Mouse (Mus musculus): ENCODE measurements around the gene Htr2b. TPM values are rescaled to one million over a fixed set of nuclear protein-coding genes. Genes with fewer than 3 reads are reported as not detected.
A peak's percentile ranks its signal among the peaks of the same experiment; 100 is the strongest.

The Htr2b gene
- 0.22 and 0.40 TPM in 2 replicates for polyA plus RNA-seq (2012; rRNA removed)

GRCm38 (mm10) chr1:86111779-86112178 lies at the start of gene Htr2b:
Gene Htr2b, minus strand, starts transcription at chr1:86111970.
- no peak for DNase-seq (ENCODE audit: low spot score)

DNA sequence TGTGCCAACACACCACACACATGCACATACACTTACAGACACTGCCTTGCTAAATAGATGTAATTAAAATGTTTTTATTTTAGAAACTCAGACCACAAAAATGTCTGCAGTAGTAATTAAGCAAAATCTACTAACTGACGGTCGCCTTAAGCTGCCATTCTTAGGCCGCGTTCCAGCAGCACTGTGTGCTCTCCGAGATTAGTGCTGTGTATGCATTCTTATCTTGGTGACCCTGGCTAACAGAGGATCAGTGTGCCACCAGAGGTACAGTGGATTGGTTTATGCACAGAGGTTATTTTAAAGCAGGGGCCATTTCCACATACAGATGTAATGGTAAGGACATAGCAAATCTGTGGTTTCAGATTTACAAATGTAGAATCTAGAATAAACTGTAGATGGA lies 49.3 kb upstream of the Htr2b start:
- DNase-seq (ENCODE audit: low spot score), result no peak

GRCm38 (mm10) chr1:86160479-86160878 lies 48.7 kb upstream of the Htr2b start:
- no peak for DNase-seq (ENCODE audit: low spot score)

DNA sequence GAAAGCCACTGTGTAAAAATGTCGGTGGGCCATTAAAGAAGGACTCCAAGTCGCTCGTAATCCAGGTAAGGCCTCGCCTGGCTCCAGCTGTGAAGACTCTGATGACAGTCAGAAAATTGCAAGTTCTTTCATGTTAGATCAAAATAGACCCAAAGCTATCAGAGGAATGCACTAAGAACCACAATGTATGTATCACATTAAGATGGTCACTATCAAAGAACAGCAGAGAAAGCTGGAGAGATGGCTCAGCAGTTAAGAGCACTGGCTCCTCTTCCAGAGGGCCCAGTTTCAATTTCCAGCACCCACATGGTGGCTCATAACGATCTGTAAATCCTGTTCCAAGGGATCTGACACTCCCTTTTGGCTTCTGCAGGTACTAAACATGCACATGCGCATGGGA lies 48.3 kb upstream of the Htr2b start:
- no peak for DNase-seq (ENCODE audit: low spot score)

DNA sequence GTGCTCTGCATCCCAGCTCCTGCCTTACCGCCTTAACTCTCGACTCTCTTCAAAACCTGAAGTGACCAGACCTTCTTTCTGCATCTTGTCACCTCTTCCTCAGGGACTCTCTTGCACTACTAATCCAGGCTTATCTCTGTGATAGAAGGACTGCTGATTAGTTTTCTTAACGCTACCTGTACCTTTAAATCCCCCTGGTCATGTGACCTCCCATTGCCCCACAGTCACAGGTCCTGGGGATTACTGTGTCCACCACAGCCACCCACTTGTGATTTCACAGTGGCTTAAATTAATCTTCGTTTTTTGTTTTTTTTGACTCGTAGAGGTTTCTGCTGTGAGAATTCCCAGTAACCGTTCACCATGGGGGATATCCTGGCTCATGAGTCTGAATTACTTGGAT lies 44.8 kb upstream of the Htr2b start:
- DNase-seq (ENCODE audit: low spot score), result no peak

DNA sequence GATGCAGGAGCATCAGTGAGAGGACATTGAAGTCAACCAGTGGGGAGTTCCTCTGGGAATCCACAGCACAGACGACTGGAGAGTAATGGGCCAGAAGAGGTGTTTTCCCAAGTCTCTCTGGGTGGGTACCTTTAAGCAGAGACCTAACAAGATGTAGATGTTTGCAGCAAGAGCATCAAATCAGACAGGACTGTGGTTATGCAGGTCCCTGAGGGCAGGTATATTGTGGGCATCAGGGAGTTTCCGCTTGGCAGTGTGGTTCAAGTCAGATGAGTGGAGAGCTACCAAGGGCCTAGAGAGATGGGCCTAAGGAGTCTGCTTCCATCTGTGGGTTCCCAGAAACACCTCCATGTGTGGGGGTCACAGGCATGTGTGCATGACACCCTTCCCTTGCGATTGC lies 44.3 kb upstream of the Htr2b start:
- DNase-seq (ENCODE audit: low spot score), result no peak

DNA sequence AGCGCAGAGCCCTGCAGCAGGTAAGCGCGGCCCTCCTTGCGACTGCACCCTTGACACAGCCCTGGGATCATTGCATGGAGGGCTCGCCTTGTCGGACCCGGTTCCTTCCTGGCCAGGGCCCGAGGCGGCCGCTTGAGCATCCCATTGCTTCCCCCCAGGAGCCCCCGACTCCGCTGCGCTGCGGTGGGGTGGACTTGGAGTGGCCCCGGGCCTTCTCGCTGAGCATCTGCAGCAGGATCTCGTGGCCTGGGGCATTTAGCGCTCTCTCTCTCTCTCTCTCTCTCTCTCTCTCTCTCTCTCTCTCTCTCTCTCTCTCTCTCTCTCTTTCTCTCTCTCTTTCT lies 43.0 kb upstream of the Htr2b start:
- no peak for DNase-seq (ENCODE audit: low spot score)

DNA sequence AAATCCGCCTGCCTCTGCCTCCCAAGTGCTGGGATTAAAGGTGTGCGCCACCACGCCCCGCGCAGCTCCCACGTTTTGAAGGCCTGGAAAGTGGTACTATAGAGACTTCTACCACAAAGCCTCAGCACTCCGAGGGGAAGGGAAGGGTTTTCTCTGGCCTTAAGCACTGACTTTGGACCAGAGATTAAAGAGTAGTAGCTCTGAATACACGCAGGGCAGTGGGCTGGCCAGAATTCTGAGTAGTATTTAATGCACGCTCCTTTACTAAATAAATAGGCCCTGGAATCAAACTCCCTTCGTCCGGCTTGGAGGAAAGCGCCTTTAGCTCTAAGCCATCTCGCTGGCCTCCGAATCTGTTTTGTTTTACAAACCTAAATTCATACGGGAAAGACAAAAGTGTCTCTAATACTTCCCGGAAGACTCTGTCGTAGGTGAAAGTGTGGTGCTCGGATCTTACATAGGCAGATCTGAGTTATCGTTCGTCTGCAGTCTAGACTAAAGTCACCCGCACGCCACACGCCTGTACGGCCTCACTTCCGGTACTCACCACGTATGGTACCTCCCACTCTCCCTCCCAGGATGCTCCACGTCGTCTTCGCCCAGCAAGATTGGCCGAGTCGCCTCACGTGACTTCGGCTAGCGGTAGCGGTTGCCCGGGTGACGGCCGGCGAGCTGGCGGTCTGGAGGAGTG lies 42.5 kb upstream of the Htr2b start, which contains the start of gene Armc9:
Armc9 (plus strand) TSS at position 648 of the 691 bp plus-strand sequence.
- peak; percentile 84 for DNase-seq (ENCODE audit: low spot score)

DNA sequence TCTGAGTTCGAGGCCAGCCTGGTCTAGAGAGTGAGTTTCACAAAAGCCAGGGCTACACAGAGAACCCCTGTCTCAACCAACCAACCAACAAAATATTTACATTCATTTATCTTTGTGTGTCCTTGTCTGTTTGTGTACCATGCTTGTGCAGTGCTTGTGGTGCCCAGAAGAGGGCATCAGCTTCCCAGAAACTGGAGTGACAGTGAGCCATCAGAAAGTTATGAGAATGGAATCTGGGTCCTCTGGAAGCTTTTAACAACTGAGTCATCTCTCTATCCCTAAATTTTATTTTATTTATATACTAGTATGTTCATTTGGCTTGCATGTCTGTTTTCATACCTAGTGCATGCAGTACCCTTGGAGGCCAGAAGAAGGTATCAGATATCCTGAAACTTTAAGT lies 40.8 kb upstream of the Htr2b start:
- no peak for DNase-seq (ENCODE audit: low spot score)

DNA sequence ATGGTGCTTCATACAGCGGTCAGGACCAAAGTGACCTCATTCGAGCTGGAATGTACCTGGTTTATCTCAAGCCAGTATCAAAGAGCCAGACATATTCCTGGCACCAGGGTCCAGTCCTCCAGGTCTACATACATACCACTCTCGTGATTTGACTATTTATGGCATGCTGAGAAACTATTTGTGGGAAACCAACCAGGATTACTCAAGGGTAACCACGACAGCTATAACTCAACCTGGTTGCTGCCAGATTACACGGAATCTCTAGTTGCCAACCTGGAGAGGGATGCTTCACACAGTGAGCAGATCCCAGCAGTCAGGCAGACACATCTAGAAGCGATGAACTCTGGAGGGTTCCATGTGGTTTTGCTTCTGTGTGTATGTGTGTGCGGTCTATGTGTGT lies 39.6 kb upstream of the Htr2b start:
- no peak for DNase-seq (ENCODE audit: low spot score)

DNA sequence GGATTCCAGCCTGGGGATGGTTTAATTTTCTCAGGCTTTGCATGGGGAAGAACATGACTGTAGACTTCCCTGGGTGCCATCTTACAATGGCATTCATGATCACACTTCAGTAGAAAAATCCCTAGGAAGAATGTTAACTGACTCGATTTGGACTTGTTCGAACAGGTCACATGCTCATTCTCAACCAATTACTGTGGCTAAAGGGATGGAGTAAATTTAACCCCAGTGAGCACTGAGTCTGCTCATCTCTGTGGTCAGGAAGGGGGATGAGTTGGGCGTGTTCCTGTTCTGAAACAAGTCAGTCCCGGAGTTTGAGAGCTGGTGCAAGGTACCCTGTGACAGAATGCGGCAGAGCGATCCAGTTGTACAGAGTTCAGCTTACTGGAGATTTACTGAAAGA lies 39.2 kb upstream of the Htr2b start:
- no peak for DNase-seq (ENCODE audit: low spot score)

DNA sequence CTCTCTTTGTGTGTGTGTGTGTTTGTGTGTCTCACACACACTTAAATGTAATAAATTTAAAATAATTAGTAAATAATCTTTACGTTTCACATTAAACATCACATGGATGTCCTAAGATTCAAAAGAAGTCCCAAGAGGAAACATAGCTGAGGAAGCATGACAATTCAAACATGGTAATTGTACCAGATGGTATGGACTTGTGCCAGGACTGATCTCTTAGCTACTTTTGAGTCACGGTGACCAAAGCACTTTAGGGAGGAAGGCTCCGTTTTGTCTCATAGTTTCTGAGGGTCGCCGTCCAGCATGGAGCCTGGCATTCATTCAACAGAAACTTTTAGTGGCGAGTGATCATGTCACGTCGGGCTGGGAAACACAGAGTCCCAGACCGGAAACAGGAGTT lies 36.4 kb upstream of the Htr2b start:
- DNase-seq (ENCODE audit: low spot score), result no peak

DNA sequence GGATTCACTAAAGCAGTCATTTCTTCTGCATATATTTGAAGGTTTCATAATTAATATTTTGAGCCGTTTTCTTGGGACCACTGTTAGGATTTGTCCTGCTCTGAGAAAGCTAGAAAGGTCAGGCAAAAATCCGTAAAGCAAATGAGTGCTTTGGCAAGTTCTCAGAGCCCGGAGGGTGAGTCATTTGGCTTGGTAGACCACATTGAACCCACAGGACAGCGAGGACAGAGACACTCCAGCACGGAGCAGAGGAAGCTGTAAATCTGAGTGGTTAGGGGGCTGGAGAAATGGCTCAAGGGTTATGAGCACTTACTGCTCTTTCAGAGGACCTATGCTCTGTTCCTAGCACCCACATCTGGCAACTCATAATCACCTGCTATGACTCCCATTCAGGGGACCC lies 35.8 kb upstream of the Htr2b start:
- DNase-seq (ENCODE audit: low spot score), result no peak

- DNase-seq (ENCODE audit: low spot score), result no peak
Observed at GRCm38 (mm10) chr1:86146293-86146692, 34.5 kb upstream of the Htr2b start.

- DNase-seq (ENCODE audit: low spot score), result no peak
Observed at GRCm38 (mm10) chr1:86144001-86144944, 32.5 kb upstream of the Htr2b start.

DNA sequence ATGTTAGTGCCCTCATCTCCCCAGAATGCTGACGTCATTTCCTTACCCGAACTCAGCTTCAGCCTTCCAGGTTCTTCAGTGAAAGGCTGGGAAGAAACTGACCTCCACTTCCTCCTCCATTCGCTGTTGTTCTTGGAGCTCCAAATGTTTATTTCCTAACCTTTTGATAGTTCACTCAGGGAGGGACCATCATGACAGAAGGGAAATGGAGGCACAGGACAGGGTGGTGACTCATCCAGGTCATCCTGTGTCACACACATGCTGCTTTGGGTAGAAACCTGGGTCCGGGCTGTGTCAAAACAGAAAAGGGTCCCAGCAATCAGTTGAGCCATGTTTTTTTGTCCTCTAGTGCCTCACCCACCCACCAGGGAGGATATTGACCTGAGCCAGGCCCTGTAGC lies 31.4 kb upstream of the Htr2b start:
- no peak for DNase-seq (ENCODE audit: low spot score)

- DNase-seq (ENCODE audit: low spot score), result no peak
Observed at GRCm38 (mm10) chr1:86141081-86141480, 29.3 kb upstream of the Htr2b start.

- no peak for DNase-seq (ENCODE audit: low spot score)
Observed at GRCm38 (mm10) chr1:86135315-86135714, 23.5 kb upstream of the Htr2b start.

DNA sequence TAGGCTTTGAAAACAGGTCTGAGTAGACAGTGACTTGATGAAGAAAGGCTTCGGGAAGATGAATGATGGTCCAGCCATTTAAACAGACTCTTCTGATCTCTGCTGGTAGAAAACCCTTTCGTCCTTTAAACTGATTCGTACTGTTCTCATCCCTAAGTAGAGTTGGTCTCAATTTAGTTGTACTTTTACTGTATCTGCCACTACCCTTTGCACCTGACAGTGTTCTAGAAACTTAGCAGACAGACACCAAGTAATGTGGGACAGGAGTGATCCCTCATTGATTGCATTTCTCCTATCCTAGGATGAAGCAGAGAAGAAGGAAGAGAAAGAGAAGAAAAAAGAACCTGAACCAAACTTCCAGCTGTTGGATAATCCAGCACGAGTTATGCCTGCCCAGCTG lies 21.6 kb upstream of the Htr2b start, which contains the start of gene Gm21972:
Gm21972 (plus strand) TSS at position 301 of the 400 bp plus-strand sequence.
- DNase-seq (ENCODE audit: low spot score), result no peak

GRCm38 (mm10) chr1:86126036-86126435 lies 14.3 kb upstream of the Htr2b start:
- no peak for DNase-seq (ENCODE audit: low spot score)

GRCm38 (mm10) chr1:86119549-86119948 lies 7.8 kb upstream of the Htr2b start:
- no peak for DNase-seq (ENCODE audit: low spot score)

GRCm38 (mm10) chr1:86114141-86114540 lies 2.4 kb upstream of the Htr2b start:
- DNase-seq (ENCODE audit: low spot score), result no peak

DNA sequence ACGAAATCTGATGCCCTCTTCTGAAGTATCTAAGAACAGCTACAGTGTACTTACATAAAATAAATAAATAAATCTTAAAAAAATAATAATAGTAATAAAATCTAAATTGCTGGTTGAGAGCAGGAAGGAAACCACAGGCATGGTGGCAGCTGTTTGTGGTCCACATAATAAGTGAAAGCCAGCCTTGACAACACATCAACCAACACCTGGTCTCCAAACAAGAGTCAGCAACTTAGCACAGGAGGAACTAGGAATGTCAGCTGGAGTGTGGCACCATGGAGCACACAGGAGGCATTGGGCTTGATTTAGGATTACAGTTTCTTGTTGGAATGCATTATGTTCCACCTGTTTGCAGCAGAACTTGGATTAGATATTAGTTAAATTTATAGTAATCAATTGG lies 6.7 kb downstream of the Htr2b start:
- DNase-seq (ENCODE audit: low spot score), result no peak
